Mouse (Mus musculus) liver, embryonic 13.5 days (tissue): ENCODE measurements around the gene Olfr1009. TPM values are rescaled to one million over a fixed set of nuclear protein-coding genes. Genes with fewer than 3 reads are reported as not detected.

ENCODE experiments used
- polyA plus RNA-seq: library from polyadenylated mRNA; unstranded; fragments of >200 nt; fragmentation: Nextera tagmentation; extraction: Ambion mirVana; gene quantifications from 2 replicates; pipeline ENCODE4 v1.2.1, GENCODE M21; 2015

Gene Olfr1009
- polyA plus RNA-seq, 1 experiment from 2014 or later: not detected

Other genes starting within 250 kb of the Olfr1009 start
- gene 4833423E24Rik, start 196.4 kb upstream of the Olfr1009 start, polyA plus RNA-seq: not detected in 2 replicates
- gene Olfr996, start 136.2 kb upstream of the Olfr1009 start, polyA plus RNA-seq: not detected in 2 replicates
- not detected in 2 replicates for gene Olfr998, start 126.5 kb upstream of the Olfr1009 start, polyA plus RNA-seq
- gene Olfr1000, start 103.5 kb upstream of the Olfr1009 start, polyA plus RNA-seq: not detected in 2 replicates
- gene Olfr1002, start 64.7 kb upstream of the Olfr1009 start, polyA plus RNA-seq: not detected in 2 replicates
- gene Olfr154, start 51.0 kb upstream of the Olfr1009 start, polyA plus RNA-seq: not detected in 2 replicates
- not detected in 2 replicates for gene Olfr1006, start 36.7 kb upstream of the Olfr1009 start, polyA plus RNA-seq
- gene Olfr1008, start 26.0 kb upstream of the Olfr1009 start, polyA plus RNA-seq: not detected in 2 replicates
- gene Olfr1012, start 47.3 kb downstream of the Olfr1009 start, polyA plus RNA-seq: not detected in 2 replicates
- not detected in 2 replicates for gene Olfr1013, start 51.7 kb downstream of the Olfr1009 start, polyA plus RNA-seq
- gene Olfr1014, start 57.3 kb downstream of the Olfr1009 start, polyA plus RNA-seq: not detected in 2 replicates
- gene Olfr1015, start 66.6 kb downstream of the Olfr1009 start, polyA plus RNA-seq: not detected in 2 replicates
- not detected in 2 replicates for gene Olfr1016, start 87.1 kb downstream of the Olfr1009 start, polyA plus RNA-seq
- gene Olfr1018, start 103.1 kb downstream of the Olfr1009 start, polyA plus RNA-seq: not detected in 2 replicates
- not detected in 2 replicates for gene Olfr1019, start 130.1 kb downstream of the Olfr1009 start, polyA plus RNA-seq
- not detected in 2 replicates for gene Olfr1020, start 131.6 kb downstream of the Olfr1009 start, polyA plus RNA-seq
- not detected in 2 replicates for gene Olfr1022, start 153.2 kb downstream of the Olfr1009 start, polyA plus RNA-seq
- gene Olfr1023, start 170.2 kb downstream of the Olfr1009 start, polyA plus RNA-seq: not detected in 2 replicates
- not detected in 2 replicates for gene Olfr1024, start 189.6 kb downstream of the Olfr1009 start, polyA plus RNA-seq
- gene Olfr1025-ps1, start 199.8 kb downstream of the Olfr1009 start, polyA plus RNA-seq: not detected in 2 replicates
- gene Olfr1026, start 206.1 kb downstream of the Olfr1009 start, polyA plus RNA-seq: not detected in 2 replicates
- not detected in 2 replicates for gene Olfr1028, start 235.0 kb downstream of the Olfr1009 start, polyA plus RNA-seq